ENCODE assay signal across 13 mouse cellular contexts in genomic region chr13:104072351-104072750, GRCm38 (mm10).
"Had no signal": no experiment of that assay in that cellular context is flagged by ENCODE, and none has a peak within 500 bp of the region (broad histone marks: within the 10 kb centered on the region; RNA-seq: fewer than 3 reads in every experiment).

No protein-coding gene starts in this region.

- DNase-seq: kidney, adult 11 months; kidney, adult 8-10 months; kidney, postnatal 10 days; kidney, postnatal 36 days; layer of hippocampus, postnatal 36 days; liver; lung, adult 18-20 months; lung, postnatal 10 days; lung, postnatal 36 days; retina, postnatal 1 day; right cerebral cortex, postnatal 25 days; thymus, adult 18-20 months; thymus, postnatal 4 days had no signal
